Comparison of ENCODE assay signal across 17 mouse cellular contexts in the genomic region with DNA sequence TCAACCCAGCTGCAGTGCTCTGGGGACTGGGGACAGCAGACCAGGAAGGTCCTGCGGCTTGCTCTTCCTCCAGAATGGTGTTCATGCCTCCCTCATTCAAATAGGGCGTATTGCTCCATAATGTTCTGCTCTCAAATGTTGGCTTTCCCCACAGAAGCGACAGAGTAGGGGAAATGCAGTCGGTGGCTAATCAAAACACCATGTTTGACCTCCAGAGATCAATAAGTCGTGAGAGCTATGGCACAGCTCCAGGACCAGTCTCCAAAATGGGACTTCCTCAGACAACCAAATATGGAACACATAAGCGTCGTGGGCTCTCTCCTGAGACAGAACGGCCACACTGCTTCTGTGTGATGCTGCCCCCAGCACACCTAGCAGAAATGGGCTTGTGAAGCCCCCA. TPM values are rescaled to one million over a fixed set of nuclear protein-coding genes. Genes with fewer than 3 reads are reported as not detected.
A peak's percentile ranks its signal among the peaks of the same experiment; 100 is the strongest.
DNase-seq lines count a peak whose midpoint lies in the region; ATAC-seq and TF ChIP-seq lines count a peak whose summit lies in the region.
"Had no signal": no experiment of that assay in that cellular context is flagged by ENCODE, and none has a peak within 500 bp of the region (broad histone marks: within the 10 kb centered on the region; RNA-seq: fewer than 3 reads in every experiment).

No protein-coding gene starts in this region.

- no peak for TF ChIP-seq EP300 in liver, postnatal 0 days (IDR thresholded peaks at IDR 0.05; ENCODE audit: low read depth)

- H3K4me3 ChIP-seq in heart, embryonic 13.5 days = no peak overlapping the region
- H3K4me3 ChIP-seq in liver, postnatal 0 days (ENCODE audit: low read depth, low read length) = no peak overlapping the region
- H3K4me3 ChIP-seq: embryonic facial prominence, embryonic 13.5 days; neural tube, embryonic 12.5 days had no signal

- H3K9me3 ChIP-seq in heart, embryonic 13.5 days = no peaks in the 10 kb centered on the region
- H3K9me3 ChIP-seq in liver, postnatal 0 days (ENCODE audit: low read length) = no peaks in the 10 kb centered on the region
- H3K9me3 ChIP-seq: embryonic facial prominence, embryonic 13.5 days; neural tube, embryonic 12.5 days had no signal

- no peaks in the 10 kb centered on the region for H3K36me3 ChIP-seq in heart, embryonic 13.5 days
- H3K36me3 ChIP-seq in liver, postnatal 0 days (replicated peaks; ENCODE audit: insufficient read depth, low read length) = no peaks in the 10 kb centered on the region
- H3K36me3 ChIP-seq: embryonic facial prominence, embryonic 13.5 days; neural tube, embryonic 12.5 days had no signal

- no peak for ATAC-seq in heart, embryonic 13.5 days (ENCODE audit: extremely low read depth, insufficient number of reproducible peaks, low FRiP score, low TSS enrichment)
- ATAC-seq in liver, postnatal 0 days = peak; percentile 69
- ATAC-seq: intestine, postnatal 0 days had no signal

- peaks cover 73% of the 10 kb centered on the region for H3K4me1 ChIP-seq in heart, embryonic 13.5 days
- peaks cover 67% of the 10 kb centered on the region for H3K4me1 ChIP-seq in liver, postnatal 0 days (ENCODE audit: insufficient read depth)

- H3K9ac ChIP-seq in heart, embryonic 13.5 days = peak overlapping the region; percentile 48; the same call in 1 of the 2 replicates
- peak overlapping the region; percentile 41; the same call in 1 of the 2 replicates for H3K9ac ChIP-seq in liver, postnatal 0 days (replicated peaks)
- H3K9ac ChIP-seq: embryonic facial prominence, embryonic 13.5 days; neural tube, embryonic 12.5 days had no signal

- no peak for TF ChIP-seq CTCF in liver, postnatal 0 days (IDR thresholded peaks at IDR 0.05; ENCODE audit: low read depth)

- H3K4me2 ChIP-seq in heart, embryonic 13.5 days = peak overlapping the region; percentile 10; the same call in 1 of the 2 replicates
- peak overlapping the region; percentile 55 for H3K4me2 ChIP-seq in liver, postnatal 0 days (ENCODE audit: low read depth, low read length)
- H3K4me2 ChIP-seq: neural tube, embryonic 12.5 days had no signal

- no peak for DNase-seq in heart, adult 9 months (ENCODE audit: low spot score in 2 of 2)
- peak; percentile 21 for DNase-seq in 3T3-L1 (ENCODE audit: low read depth, low spot score)
- peak; percentile 70 for DNase-seq in NIH3T3 (ENCODE audit: low read depth)
- peak; percentile 68 for DNase-seq in liver, postnatal 0 days
- DNase-seq in right cerebral cortex, postnatal 10 days (ENCODE audit: low spot score in 2 of 2) = no peak
- no peak for DNase-seq in kidney, postnatal 4 days
- DNase-seq in adrenal gland, postnatal 4 days (ENCODE audit: low spot score in 2 of 2) = no peak
- DNase-seq: cerebellum, adult 11 months; gastrocnemius, postnatal 36 days; layer of hippocampus, adult 9-11 months; right cerebral cortex, postnatal 25 days; thymus, postnatal 14 days had no signal

- H3K27ac ChIP-seq in heart, embryonic 13.5 days (replicated peaks) = peak overlapping the region; percentile 91
- peak overlapping the region; percentile 85 for H3K27ac ChIP-seq in liver, postnatal 0 days (ENCODE audit: low read depth)
- H3K27ac ChIP-seq: neural tube, embryonic 12.5 days had no signal

- H3K27me3 ChIP-seq in heart, embryonic 13.5 days (replicated peaks) = no peaks in the 10 kb centered on the region
- H3K27me3 ChIP-seq in liver, postnatal 0 days (ENCODE audit: insufficient read depth, low read length) = no peaks in the 10 kb centered on the region
- H3K27me3 ChIP-seq: CH12.LX; embryonic facial prominence, embryonic 13.5 days; neural tube, embryonic 12.5 days had no signal

- 32% methylated on average over 8 of the region's 8 CpGs for WGBS in heart, embryonic 13.5 days
- 17% methylated on average over 8 of the region's 8 CpGs for WGBS in liver, postnatal 0 days (ENCODE audit: insufficient replicate concordance)

RNA-seq across cellular contexts. Expression of gene Uck2, which starts 13.3 kb away (rescaled TPM):
- polyA plus RNA-seq in heart, embryonic 13.5 days (2015; fragmentation: Nextera tagmentation; extraction: Ambion mirVana) = 46.8 and 50.9 TPM in 2 replicates
- polyA plus RNA-seq in liver, postnatal 0 days (2015; fragmentation: Nextera tagmentation; extraction: Ambion mirVana) = 18.6 and 20.9 TPM in 2 replicates
- 10 to 100 TPM; 66.6 to 71.5 TPM for total RNA-seq in adrenal gland, postnatal 4 days (2021)

RNA-seq across cellular contexts. Expression of gene Tmco1, which starts 36.3 kb away (rescaled TPM):
- 69.9 and 81.9 TPM in 2 replicates for polyA plus RNA-seq in heart, embryonic 13.5 days (2015; fragmentation: Nextera tagmentation; extraction: Ambion mirVana)
- 54.6 and 57.6 TPM in 2 replicates for polyA plus RNA-seq in liver, postnatal 0 days (2015; fragmentation: Nextera tagmentation; extraction: Ambion mirVana)
- 100 to 1,000 TPM; 102 to 104 TPM for total RNA-seq in adrenal gland, postnatal 4 days (2021)

Comparison
In these comparisons a context has a peak if more than half of its experiments do, and no peak if none do; other contexts are left out.
1. DNase-seq: peak in 3T3-L1 (single experiment), NIH3T3 (single experiment) and liver, postnatal 0 days (single experiment); none in heart, adult 9 months (0 of 2), right cerebral cortex, postnatal 10 days (0 of 2), kidney, postnatal 4 days (0 of 2) and adrenal gland, postnatal 4 days (0 of 2).